ENCODE assay signal across 8 mouse cellular contexts in genomic region chr11:98026248-98026569, GRCm38 (mm10). TPM values are rescaled to one million over a fixed set of nuclear protein-coding genes. Genes with fewer than 3 reads are reported as not detected.
A peak's percentile ranks its signal among the peaks of the same experiment; 100 is the strongest.
DNase-seq lines count a peak whose midpoint lies in the region; ATAC-seq and TF ChIP-seq lines count a peak whose summit lies in the region.

No protein-coding gene starts in this region.

- H3K4me1 ChIP-seq in cerebellum, adult 2 months (ENCODE audit: control insufficient read depth, insufficient read depth, low read length), result peaks cover 7% of the 10 kb centered on the region; the same call in 1 of the 2 replicates
- peaks cover 11% of the 10 kb centered on the region; the same call in 1 of the 2 replicates for H3K4me1 ChIP-seq in spleen, adult 2 months (ENCODE audit: control insufficient read depth, insufficient read depth, insufficient read length)
- H3K4me1 ChIP-seq in liver, embryonic 13.5 days (replicated peaks), result peaks cover 47% of the 10 kb centered on the region
- no peaks in the 10 kb centered on the region for H3K4me1 ChIP-seq in stomach, postnatal 0 days (replicated peaks; ENCODE audit: control insufficient read depth, insufficient read depth)

- peak overlapping the region; percentile 99 for H3K9ac ChIP-seq in liver, embryonic 13.5 days
- H3K9ac ChIP-seq in stomach, postnatal 0 days (ENCODE audit: low read length), result peak overlapping the region; percentile 100

- TF ChIP-seq CTCF in cerebellum, adult 2 months (IDR thresholded peaks at IDR 0.05; ENCODE audit: borderline replicate concordance, insufficient read depth, low read depth, low read length), result no peak
- no peak for TF ChIP-seq CTCF in spleen, adult 2 months (IDR thresholded peaks at IDR 0.05; ENCODE audit: extremely low read depth, insufficient read depth, insufficient read length, insufficient replicate concordance)
- no peak for TF ChIP-seq CTCF in stomach, postnatal 0 days (IDR thresholded peaks at IDR 0.05; ENCODE audit: low read depth)

- H3K9me3 ChIP-seq in liver, embryonic 13.5 days (replicated peaks), result no peaks in the 10 kb centered on the region
- no peaks in the 10 kb centered on the region for H3K9me3 ChIP-seq in stomach, postnatal 0 days (ENCODE audit: control insufficient read depth, low read length)

- H3K27ac ChIP-seq in cerebellum, adult 2 months (ENCODE audit: insufficient read depth, low read length), result peak overlapping the region; percentile 63
- peak overlapping the region; percentile 71 for H3K27ac ChIP-seq in spleen, adult 2 months (ENCODE audit: insufficient read depth, low read length)
- H3K27ac ChIP-seq in liver, embryonic 13.5 days, result peak overlapping the region; percentile 88
- H3K27ac ChIP-seq in stomach, postnatal 0 days (replicated peaks), result peak overlapping the region; percentile 91

- H3K27me3 ChIP-seq in cerebellum, adult 2 months (ENCODE audit: control insufficient read depth, insufficient read depth, low read length), result no peaks in the 10 kb centered on the region
- no peaks in the 10 kb centered on the region for H3K27me3 ChIP-seq in spleen, adult 2 months (ENCODE audit: control insufficient read depth, insufficient read depth, low read length)
- peaks cover 25% of the 10 kb centered on the region for H3K27me3 ChIP-seq in liver, embryonic 13.5 days
- no peaks in the 10 kb centered on the region for H3K27me3 ChIP-seq in stomach, postnatal 0 days (ENCODE audit: control insufficient read depth, insufficient read depth, low read length)

- peaks cover 13% of the 10 kb centered on the region for H3K36me3 ChIP-seq in spleen, adult 2 months (ENCODE audit: control insufficient read depth, insufficient read depth, low read length)
- H3K36me3 ChIP-seq in liver, embryonic 13.5 days, result peaks cover 32% of the 10 kb centered on the region
- peaks cover 12% of the 10 kb centered on the region for H3K36me3 ChIP-seq in stomach, postnatal 0 days (ENCODE audit: control insufficient read depth, insufficient read depth, low read length)

- peak overlapping the region; percentile 60 for H3K4me3 ChIP-seq in cerebellum, adult 2 months (replicated peaks; ENCODE audit: insufficient read depth, low read depth, low read length)
- H3K4me3 ChIP-seq in spleen, adult 2 months (ENCODE audit: extremely low read depth, insufficient read depth, insufficient read length), result peak overlapping the region; percentile 98
- H3K4me3 ChIP-seq in liver, embryonic 13.5 days (replicated peaks), result peak overlapping the region; percentile 98
- peak overlapping the region; percentile 95 for H3K4me3 ChIP-seq in stomach, postnatal 0 days (ENCODE audit: low read depth, low read length)

- TF ChIP-seq EP300 in stomach, postnatal 0 days (optimal IDR thresholded peaks at IDR 0.05), result no peak

- peak overlapping the region; percentile 82 for H3K4me2 ChIP-seq in liver, embryonic 13.5 days
- peak overlapping the region; percentile 79 for H3K4me2 ChIP-seq in stomach, postnatal 0 days (replicated peaks; ENCODE audit: low read depth)

- DNase-seq in cerebellum, adult 2 months, result no peak
- no peak for DNase-seq in cerebellum, postnatal 10 days
- no peak for DNase-seq in spleen, adult 2 months (ENCODE audit: low read depth in 1 of 2, low spot score in 2 of 2)
- no peak for DNase-seq in spleen, postnatal 4 days (ENCODE audit: low spot score in 2 of 2)
- no peak for DNase-seq in liver, embryonic 13.5 days
- DNase-seq in stomach, postnatal 0 days (ENCODE audit: low spot score), result no peak
- DNase-seq in right cerebral cortex, postnatal 14 days, result no peak
- no peak for DNase-seq in adrenal gland, postnatal 14 days

- 4% methylated on average over 15 of the region's 15 CpGs for WGBS in cerebellum, adult 2 months
- 8% methylated on average over 15 of the region's 15 CpGs for WGBS in spleen, adult 2 months
- 6% methylated on average over 15 of the region's 15 CpGs for WGBS in liver, embryonic 13.5 days (ENCODE audit: insufficient replicate concordance)
- WGBS in stomach, postnatal 0 days, result 4% methylated on average over 15 of the region's 15 CpGs

- ATAC-seq in liver, embryonic 13.5 days (ENCODE audit: low read depth), result no peak
- ATAC-seq in stomach, postnatal 0 days (ENCODE audit: low FRiP score, low TSS enrichment), result no peak

- no peak for TF ChIP-seq POLR2A in cerebellum, adult 2 months (IDR thresholded peaks at IDR 0.05; ENCODE audit: borderline replicate concordance, insufficient read depth, low read length)
- TF ChIP-seq POLR2A in spleen, adult 2 months (IDR thresholded peaks at IDR 0.05; ENCODE audit: low read depth, low read length), result no peak

RNA-seq across cellular contexts. Expression of gene Rpl19, which starts 0.3 kb away (rescaled TPM):
- polyA plus RNA-seq in cerebellum, adult 2 months (2012; rRNA removed), result 746 and 786 TPM in 2 replicates
- polyA plus RNA-seq in spleen, adult 2 months (2012; rRNA removed), result 555 and 724 TPM in 2 replicates
- polyA plus RNA-seq in liver, embryonic 13.5 days (2015; fragmentation: Nextera tagmentation; extraction: Ambion mirVana), result 791 and 820 TPM in 2 replicates
- 863 and 874 TPM in 2 replicates for polyA plus RNA-seq in stomach, postnatal 0 days (2015; fragmentation: Nextera tagmentation; extraction: Ambion mirVana)
- 1,235 and 1,395 TPM in 2 replicates for total RNA-seq in adrenal gland, postnatal 14 days (2021)

RNA-seq across cellular contexts. Expression of gene Cacnb1, which starts 3.4 kb away (rescaled TPM):
- polyA plus RNA-seq in cerebellum, adult 2 months (2012; rRNA removed), result 34.6 and 37.5 TPM in 2 replicates
- polyA plus RNA-seq in spleen, adult 2 months (2012; rRNA removed), result 8.5 and 8.9 TPM in 2 replicates
- 0.73 and 0.88 TPM in 2 replicates for polyA plus RNA-seq in liver, embryonic 13.5 days (2015; fragmentation: Nextera tagmentation; extraction: Ambion mirVana)
- polyA plus RNA-seq in stomach, postnatal 0 days (2015; fragmentation: Nextera tagmentation; extraction: Ambion mirVana), result 4.2 and 4.9 TPM in 2 replicates
- total RNA-seq in adrenal gland, postnatal 14 days (2021), result 7.8 and 10.4 TPM in 2 replicates

RNA-seq across cellular contexts. Expression of gene Stac2, which starts 27.1 kb away (rescaled TPM):
- 31.0 and 37.7 TPM in 2 replicates for polyA plus RNA-seq in cerebellum, adult 2 months (2012; rRNA removed)
- polyA plus RNA-seq in spleen, adult 2 months (2012; rRNA removed), result 6.3 and 6.6 TPM in 2 replicates
- polyA plus RNA-seq in liver, embryonic 13.5 days (2015; fragmentation: Nextera tagmentation; extraction: Ambion mirVana), result 0.05 TPM in 1 of 2 replicates, not detected in the other
- 0.05 and 0.08 TPM in 2 replicates for polyA plus RNA-seq in stomach, postnatal 0 days (2015; fragmentation: Nextera tagmentation; extraction: Ambion mirVana)
- total RNA-seq in adrenal gland, postnatal 14 days (2021), result 3.1 and 3.7 TPM in 2 replicates

RNA-seq across cellular contexts. Expression of gene Arl5c, which starts 30.2 kb away (rescaled TPM):
- 2.0 and 2.2 TPM in 2 replicates for polyA plus RNA-seq in cerebellum, adult 2 months (2012; rRNA removed)
- polyA plus RNA-seq in spleen, adult 2 months (2012; rRNA removed), result 24.6 and 28.9 TPM in 2 replicates
- polyA plus RNA-seq in liver, embryonic 13.5 days (2015; fragmentation: Nextera tagmentation; extraction: Ambion mirVana), result 10.8 and 12.8 TPM in 2 replicates
- 7.5 and 9.8 TPM in 2 replicates for polyA plus RNA-seq in stomach, postnatal 0 days (2015; fragmentation: Nextera tagmentation; extraction: Ambion mirVana)
- 1.1 and 4.4 TPM in 2 replicates for total RNA-seq in adrenal gland, postnatal 14 days (2021)

RNA-seq across cellular contexts. Expression of gene Plxdc1, which starts 40.0 kb away (rescaled TPM):
- 46.2 and 51.5 TPM in 2 replicates for polyA plus RNA-seq in cerebellum, adult 2 months (2012; rRNA removed)
- 9.0 and 9.7 TPM in 2 replicates for polyA plus RNA-seq in spleen, adult 2 months (2012; rRNA removed)
- polyA plus RNA-seq in liver, embryonic 13.5 days (2015; fragmentation: Nextera tagmentation; extraction: Ambion mirVana), result 0.45 and 0.58 TPM in 2 replicates
- 0.40 and 0.45 TPM in 2 replicates for polyA plus RNA-seq in stomach, postnatal 0 days (2015; fragmentation: Nextera tagmentation; extraction: Ambion mirVana)
- total RNA-seq in adrenal gland, postnatal 14 days (2021), result 4.3 and 4.8 TPM in 2 replicates
